Mouse (Mus musculus): Measurements from ENCODE around the gene Zfp87.

GRCm38 (mm10) chr13:67500908-67501307, 25.1 kb downstream of the Zfp87 start:
- TF ChIP-seq CTCF (IDR thresholded peaks at IDR 0.05; ENCODE audit: control insufficient read depth, insufficient read depth, low read length) (no peak), POLR2A (IDR thresholded peaks at IDR 0.05; ENCODE audit: borderline replicate concordance, control insufficient read depth, low read depth, low read length) (no peak)
